Mouse (Mus musculus): ENCODE data around the gene Stx17.

Stx17 gene

DNA sequence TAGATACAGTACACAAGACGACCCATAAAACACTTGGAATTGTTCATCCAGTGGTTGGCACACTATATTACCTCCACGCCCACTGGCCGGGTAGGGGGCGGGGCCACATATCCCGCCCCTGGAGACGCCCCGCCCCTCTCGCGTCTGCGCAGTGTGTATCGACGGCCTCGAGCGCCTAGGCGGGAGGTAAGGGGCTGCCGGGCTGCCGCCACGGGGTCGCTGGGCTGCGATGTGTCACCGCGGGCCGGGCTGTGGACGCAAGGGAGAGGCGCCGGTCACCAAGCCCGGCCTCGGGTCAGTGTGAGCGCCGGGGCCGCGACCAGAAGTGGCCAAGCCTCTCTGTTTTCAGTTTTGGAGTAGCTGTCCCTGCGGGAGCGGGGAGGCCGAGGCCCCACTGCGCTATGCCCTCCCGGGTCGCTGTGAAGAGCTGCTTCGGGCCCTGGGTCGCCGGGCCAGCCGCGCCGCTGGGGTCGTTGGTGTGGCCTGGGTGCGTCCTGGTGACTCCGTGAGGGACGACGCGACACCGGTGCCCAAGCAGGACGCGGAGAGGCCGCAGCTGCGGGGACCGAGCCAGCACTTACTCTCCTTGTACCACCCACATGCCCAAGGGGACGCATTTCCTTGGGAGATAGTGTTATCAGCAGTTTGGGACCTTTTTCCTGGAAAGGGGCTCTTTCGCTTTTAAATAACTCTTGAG is at the start of gene Stx17:
TSS of gene Stx17 (plus strand) at position 143 of the 697 bp plus-strand sequence.
- peak; percentile 82 for DNase-seq (ENCODE audit: low read depth, low spot score)

- DNase-seq (ENCODE audit: low read depth, low spot score), result no peak
Measured at GRCm38 (mm10) chr4:48076693-48077471, 47.8 kb upstream of the Stx17 start.

GRCm38 (mm10) chr4:48078213-48078612 is 46.5 kb upstream of the Stx17 start:
- no peak for DNase-seq (ENCODE audit: low read depth, low spot score)

GRCm38 (mm10) chr4:48079285-48080039 is 45.3 kb upstream of the Stx17 start:
- DNase-seq (ENCODE audit: low read depth, low spot score), result no peak

DNA sequence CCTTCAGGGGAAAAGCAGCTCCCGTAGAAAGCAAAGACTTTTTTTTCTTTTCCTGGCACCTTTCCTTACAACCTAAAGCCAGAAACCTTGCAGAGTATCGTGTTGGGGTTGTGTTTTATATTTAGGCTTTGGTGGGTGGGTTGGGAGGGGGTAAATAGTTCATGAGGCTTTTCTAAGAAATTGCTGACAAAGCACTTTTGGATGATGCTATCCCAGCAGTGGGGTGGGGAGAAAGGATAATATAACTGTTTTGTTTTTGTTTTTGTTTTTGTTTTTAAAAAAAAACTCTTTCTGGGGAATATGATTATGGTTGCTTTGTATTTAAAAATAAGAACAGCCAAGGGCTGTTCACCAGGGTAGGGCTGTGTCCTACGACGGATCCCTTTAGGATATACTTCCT is 41.3 kb upstream of the Stx17 start:
- DNase-seq (ENCODE audit: low read depth, low spot score), result no peak

- no peak for DNase-seq (ENCODE audit: low read depth, low spot score)
Measured at GRCm38 (mm10) chr4:48086609-48087008, 38.1 kb upstream of the Stx17 start.

GRCm38 (mm10) chr4:48087497-48087896 is 37.2 kb upstream of the Stx17 start:
- DNase-seq (ENCODE audit: low read depth, low spot score), result peak; percentile 48

DNA sequence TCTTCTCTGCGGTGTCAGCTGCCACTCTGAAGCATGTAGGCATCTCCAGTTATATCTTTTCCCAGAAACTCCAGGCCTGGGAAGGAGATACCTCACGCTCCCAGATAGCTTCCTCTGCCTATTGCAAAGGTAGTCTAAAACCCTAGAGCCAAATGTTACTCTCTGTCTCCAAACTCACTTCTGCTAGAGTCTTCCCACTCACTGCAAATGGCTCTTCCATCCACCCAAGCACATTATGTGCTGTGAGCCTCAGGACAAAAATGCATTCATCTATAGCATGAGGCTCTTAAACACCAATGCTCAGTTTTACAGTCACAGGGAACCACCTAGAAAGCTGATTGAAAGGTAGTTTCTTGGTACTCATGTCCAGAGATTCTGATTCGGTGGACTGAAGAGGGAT is 31.5 kb upstream of the Stx17 start:
- DNase-seq (ENCODE audit: low read depth, low spot score), result no peak

GRCm38 (mm10) chr4:48100217-48100616 is 24.5 kb upstream of the Stx17 start:
- DNase-seq (ENCODE audit: low read depth, low spot score), result no peak

DNA sequence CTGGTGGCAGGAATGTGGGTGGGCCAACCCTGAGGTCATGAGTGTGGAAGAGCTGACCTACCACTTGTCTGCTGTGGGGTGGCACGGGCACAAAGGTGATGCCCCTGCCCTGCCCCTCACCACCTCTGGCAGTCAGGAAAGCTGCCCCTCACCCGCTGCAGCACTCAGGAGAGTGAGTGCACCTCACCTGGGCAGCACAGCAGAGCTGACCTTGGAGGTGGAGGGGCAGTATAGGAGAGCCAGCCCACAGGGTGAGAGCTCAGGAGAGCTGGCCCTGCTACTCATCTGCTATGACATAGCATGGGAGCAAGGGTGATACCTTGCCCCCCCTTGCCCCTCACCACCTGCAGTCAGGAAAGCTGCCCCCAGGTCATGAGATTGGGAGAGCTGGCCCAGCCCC is 22.7 kb upstream of the Stx17 start:
- no peak for DNase-seq (ENCODE audit: low read depth, low spot score)

DNA sequence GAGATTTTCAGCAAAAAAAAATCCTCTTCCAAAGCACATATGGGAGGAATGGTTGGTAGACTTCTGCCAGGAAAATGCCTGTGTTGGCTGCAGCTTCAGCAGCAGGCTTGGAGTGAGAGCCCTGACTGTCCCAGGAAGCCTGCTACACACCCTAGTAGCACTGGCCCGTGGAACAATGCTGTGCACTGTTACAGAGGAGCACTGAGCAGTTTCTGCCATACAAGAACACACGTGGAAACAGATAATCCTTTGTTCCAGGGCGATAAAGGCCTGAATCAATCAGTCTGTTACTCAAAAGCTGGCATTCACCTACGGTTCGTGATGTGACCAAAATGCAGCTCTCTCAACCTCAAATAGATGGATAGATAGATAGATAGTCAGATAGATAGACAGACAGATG is 19.3 kb upstream of the Stx17 start:
- no peak for DNase-seq (ENCODE audit: low read depth, low spot score)

GRCm38 (mm10) chr4:48107086-48107485 is 17.6 kb upstream of the Stx17 start:
- DNase-seq (ENCODE audit: low read depth, low spot score), result no peak

- DNase-seq (ENCODE audit: low read depth, low spot score), result no peak
Measured at GRCm38 (mm10) chr4:48108591-48108990, 16.1 kb upstream of the Stx17 start.

DNA sequence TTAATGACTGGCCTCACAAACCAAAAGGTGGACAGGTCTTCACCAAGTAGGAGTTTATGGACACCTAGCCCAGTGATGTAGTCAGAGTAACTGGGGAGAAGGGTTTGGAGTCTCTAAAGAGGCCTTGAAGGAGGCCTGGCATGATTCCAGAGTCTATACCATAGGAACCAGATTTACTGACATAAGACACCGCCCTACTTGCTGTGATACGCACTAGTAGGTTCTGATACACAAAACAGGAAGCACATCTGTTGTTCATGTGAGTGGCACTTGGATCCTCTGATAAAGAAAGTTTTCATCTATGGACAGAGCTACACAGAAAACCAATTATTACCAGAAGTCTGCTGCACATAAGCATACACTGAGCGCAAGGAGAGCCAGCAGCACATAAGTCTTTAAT is 14.4 kb upstream of the Stx17 start:
- no peak for DNase-seq (ENCODE audit: low read depth, low spot score)

DNA sequence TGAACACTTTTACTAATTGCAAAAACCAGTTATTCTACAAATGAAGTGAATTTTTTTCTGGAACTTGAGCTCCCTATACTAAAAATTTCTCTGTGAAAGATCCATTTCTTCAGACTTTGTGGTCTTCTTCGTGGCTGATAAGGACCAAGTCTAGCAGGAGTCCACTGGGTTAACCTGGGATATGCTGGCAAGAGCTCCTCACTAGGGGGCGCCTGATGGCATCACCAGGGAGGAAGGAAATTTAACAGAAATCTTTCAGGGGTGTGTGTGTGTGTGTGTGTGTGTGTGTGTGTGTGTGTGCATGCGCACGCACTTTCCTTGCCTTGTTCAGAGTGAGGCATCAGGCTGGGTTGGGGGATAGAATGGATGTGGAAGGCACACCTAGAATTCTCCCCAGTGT is 8.5 kb upstream of the Stx17 start:
- peak; percentile 28 for DNase-seq (ENCODE audit: low read depth, low spot score)

DNA sequence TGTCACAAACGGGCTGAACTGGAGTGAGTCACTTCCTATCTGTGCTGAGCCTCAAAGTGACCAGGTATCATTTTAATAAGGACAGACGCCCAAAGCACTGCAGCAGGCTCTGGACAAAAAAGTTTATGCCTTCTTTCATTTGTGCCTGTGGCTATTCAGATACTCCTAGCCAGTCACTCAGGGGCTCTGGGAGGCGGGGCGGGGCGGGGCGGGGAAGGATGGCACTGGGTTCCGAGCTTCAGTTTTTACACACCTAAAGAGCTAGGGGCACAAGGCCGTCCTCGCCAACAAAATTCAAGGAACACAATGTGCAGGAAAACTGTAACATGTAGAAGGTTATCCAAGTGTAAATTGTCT is 321 bp upstream of the Stx17 start:
- DNase-seq (ENCODE audit: low read depth, low spot score), result no peak

DNA sequence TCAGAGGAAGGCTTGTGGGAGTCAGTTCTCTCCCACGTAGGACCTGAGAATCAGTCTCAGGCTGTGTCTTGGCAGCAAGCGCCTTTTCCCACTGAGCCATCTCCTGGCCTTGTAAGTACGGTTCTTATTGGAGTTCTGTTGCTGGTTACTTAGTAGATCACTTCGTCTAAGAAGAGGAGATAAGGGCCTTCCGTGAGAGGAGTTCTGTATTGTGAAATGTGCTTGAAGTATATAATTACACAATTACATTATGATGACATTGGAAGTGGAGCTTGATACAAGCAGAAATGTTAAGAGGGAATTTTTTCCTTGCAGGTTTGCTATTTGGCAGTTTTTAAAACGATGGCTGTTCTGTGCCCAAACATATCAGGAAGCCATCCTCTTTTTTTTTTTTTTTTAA is 5.6 kb downstream of the Stx17 start:
- DNase-seq (ENCODE audit: low read depth, low spot score), result no peak

- no peak for DNase-seq (ENCODE audit: low read depth, low spot score)
Measured at GRCm38 (mm10) chr4:48131606-48132005, 6.9 kb downstream of the Stx17 start.

GRCm38 (mm10) chr4:48132721-48133120 is 8.0 kb downstream of the Stx17 start:
- peak; percentile 7 for DNase-seq (ENCODE audit: low read depth, low spot score)

GRCm38 (mm10) chr4:48149492-48149891 is 24.8 kb downstream of the Stx17 start:
- DNase-seq (ENCODE audit: low read depth, low spot score), result no peak

- no peak for DNase-seq (ENCODE audit: low read depth, low spot score)
Measured at GRCm38 (mm10) chr4:48153229-48153628, 28.5 kb downstream of the Stx17 start.

GRCm38 (mm10) chr4:48155864-48156263 is 31.1 kb downstream of the Stx17 start:
- DNase-seq (ENCODE audit: low read depth, low spot score), result peak; percentile 30

DNA sequence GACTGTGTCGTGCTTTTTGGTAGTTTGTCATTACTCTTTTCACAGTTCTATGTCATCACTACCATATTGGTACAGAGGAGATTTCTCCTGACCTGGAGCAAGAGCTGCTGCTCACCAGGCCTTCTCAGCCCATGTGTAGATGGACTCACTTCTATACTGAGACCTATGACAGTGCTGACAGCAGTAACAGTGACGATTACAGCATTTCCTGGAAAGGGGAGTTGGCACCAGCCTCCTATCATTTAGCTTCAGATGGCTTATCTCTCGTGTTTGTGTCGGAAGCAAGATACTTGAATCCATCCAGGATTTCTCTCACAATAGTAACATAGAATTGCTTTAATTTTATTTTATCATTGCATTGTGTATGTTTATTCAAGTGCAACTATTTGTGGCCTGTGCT is 35.7 kb downstream of the Stx17 start:
- DNase-seq (ENCODE audit: low read depth, low spot score), result no peak

All from ES-CJ7 (cell line).